Mouse (Mus musculus): ENCODE results near the gene Prdm9.

DNA sequence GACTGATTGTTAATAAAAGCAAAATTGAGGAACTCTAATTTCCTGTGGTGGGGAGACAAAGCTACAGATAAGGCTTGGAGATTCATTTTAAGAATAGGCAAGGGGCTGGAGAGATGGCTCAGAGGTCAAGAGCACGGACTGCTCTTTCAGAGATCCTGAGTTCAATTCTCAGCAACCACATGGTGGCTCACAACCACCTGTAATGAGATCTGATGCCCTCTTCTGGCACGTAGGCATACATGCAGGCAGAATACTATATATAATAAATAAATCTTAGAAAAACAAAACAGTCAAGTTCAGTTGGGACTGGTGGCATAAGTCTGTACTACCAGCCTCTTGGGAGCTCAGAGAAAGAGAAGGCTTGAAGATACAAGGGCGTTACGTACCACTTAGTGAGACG, 2.8 kb upstream of the Prdm9 start:
- TF ChIP-seq CTCF (IDR thresholded peaks at IDR 0.05; ENCODE audit: insufficient read depth, low read length) (no peak), POLR2A (IDR thresholded peaks at IDR 0.05; ENCODE audit: borderline replicate concordance, extremely low read depth, low read depth, low read length) (no peak)
